Mouse (Mus musculus): ENCODE results near the gene Jkamp. TPM values are rescaled to one million over a fixed set of nuclear protein-coding genes. Genes with fewer than 3 reads are reported as not detected.
"Not testable (repeated sequence)": the region's sequence is repeated elsewhere in the genome, so short reads cannot be mapped to it uniquely, and the experiment has no call there.

Jkamp gene
- 64.5 and 67.2 TPM in 2 replicates for polyA plus RNA-seq (2016; fragmentation: Nextera tagmentation; extraction: Ambion mirVana)

DNA sequence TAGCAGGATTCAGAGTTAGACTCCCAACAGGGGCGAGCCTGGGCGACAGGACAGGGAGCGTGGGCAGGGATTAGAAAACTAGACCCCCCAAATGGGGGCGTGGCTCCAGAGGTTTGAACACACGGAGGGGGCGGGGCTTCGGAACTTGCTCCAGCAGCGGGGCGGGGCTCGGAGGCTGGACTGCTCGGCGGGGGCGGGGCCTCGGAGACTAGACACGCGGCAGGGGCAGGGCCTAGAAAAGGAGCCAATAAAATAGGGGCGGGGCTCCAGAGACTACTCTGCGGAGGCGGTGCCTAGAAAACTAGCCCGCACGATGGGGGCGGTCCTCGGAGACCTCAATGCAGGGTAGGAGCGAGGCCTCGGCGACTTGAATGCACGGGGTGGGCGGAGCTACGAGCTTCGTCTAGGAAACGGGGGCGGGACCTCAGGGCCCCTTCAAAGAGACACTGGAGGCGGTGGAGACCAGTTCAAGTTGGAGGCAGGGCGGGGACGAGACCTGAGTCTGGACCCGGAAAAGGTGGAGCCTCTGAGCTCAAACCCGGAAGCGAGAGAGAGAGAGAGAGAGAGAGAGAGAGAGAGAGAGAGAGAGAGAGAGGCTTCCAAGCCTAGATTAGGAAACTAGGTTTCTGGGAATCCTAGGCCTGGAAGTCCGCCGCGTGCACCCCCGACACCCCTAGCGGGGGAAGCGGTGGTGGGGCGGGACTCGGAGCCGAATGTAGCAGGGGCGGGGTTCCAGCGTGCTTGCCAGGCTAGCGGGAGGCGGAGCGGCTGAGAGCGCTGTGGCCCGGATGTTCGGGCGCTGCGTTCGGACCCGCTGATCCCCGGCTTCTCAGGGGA, at the start of gene Jkamp, which contains the start of gene L3hypdh:
Jkamp (plus strand) TSS at position 261 of the 837 bp plus-strand sequence.
L3hypdh (minus strand) TSS at position 111 of the 837 bp plus-strand sequence.
- no peaks in the 10 kb centered on the region for H3K27me3 ChIP-seq
- WGBS, result 1% methylated on average over 60 of the region's 60 CpGs

DNA sequence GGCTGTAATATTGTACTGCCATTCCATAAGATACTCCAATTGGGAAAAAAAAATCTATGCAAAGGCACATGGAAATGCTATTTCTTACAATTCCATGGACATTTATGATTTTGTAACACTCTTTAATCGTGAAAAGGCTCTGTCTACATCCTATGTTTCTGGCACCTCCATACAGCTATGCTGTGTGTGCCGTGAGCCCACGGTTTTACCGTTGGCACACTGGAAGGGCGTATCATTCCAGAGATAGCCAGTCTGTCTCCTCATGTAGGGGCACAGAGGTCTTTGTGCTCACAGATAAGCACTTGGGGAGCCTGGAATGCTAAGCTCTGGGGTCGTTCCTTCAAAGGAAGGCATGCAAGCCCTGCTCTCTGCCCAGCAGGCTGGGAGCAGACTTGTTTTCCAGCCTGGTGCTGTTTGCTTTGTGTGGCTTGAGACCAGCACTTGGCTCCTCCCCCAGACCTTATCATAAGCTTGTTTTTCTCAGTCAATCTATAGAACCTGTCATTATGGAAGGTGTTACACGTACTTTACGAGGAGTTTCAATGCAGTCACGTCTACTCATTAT, 49.2 kb upstream of the Jkamp start:
- H3K9ac ChIP-seq (replicated peaks), result no peak overlapping the region
- 70% methylated on average over 9 of the region's 9 CpGs for WGBS
- no peak for ATAC-seq (ENCODE audit: insufficient number of reproducible peaks, insufficient read depth, low FRiP score, low TSS enrichment, low read depth)

More for the DNA sequence above, at the start of gene Jkamp, which contains the start of gene L3hypdh:
- H3K36me3 ChIP-seq, result peaks cover 7% of the 10 kb centered on the region; the same call in 1 of the 2 replicates
- peak within 1 kb of the TSS; percentile 61 for H3K4me3 ChIP-seq (replicated peaks)
- peaks cover 22% of the 10 kb centered on the region for H3K4me1 ChIP-seq (replicated peaks)
- H3K9me3 ChIP-seq, result no peaks in the 10 kb centered on the region
- H3K9ac ChIP-seq (replicated peaks), result peak within 1 kb of the TSS; percentile 81
- ATAC-seq (ENCODE audit: insufficient number of reproducible peaks, insufficient read depth, low FRiP score, low TSS enrichment, low read depth), result peak; percentile 95
- H3K4me2 ChIP-seq, result peak within 1 kb of the TSS; percentile 86
- peak within 1 kb of the TSS; percentile 95 for H3K27ac ChIP-seq

DNA sequence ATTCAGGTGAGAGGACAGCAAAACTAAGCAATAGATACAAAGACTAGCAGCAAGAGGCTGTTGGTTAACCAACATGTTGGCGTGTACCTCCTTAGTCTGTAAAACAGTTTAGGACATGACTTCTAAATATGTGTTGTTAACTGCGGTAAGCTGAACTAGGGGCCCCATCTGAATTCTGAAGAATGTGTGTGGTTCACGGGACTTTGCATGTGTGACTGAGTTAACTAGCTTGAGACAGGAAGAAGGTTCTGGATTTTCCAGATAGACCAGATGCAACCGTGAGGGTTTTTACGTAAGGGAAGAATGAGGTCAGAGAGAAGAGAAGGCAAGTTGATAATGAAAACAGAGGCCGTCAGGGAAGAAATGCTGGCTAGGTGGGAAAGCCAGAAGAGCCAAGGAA, 48.3 kb upstream of the Jkamp start:
- Histone ChIP-seq H3K4me2 (no peak overlapping the region), H3K9me3 (peaks cover 5% of the 10 kb centered on the region; the same call in 1 of the 2 replicates), H3K4me3 (replicated peaks) (no peak overlapping the region), H3K27me3 (no peaks in the 10 kb centered on the region), H3K9ac (replicated peaks) (no peak overlapping the region), H3K4me1 (replicated peaks) (0 out of 2 replicates have a peak, but pooled peaks cover 4% of the 10 kb centered on the region), H3K27ac (no peak overlapping the region), H3K36me3 (no peaks in the 10 kb centered on the region)
- 78% methylated on average over 6 of the region's 6 CpGs for WGBS
- ATAC-seq (ENCODE audit: insufficient number of reproducible peaks, insufficient read depth, low FRiP score, low TSS enrichment, low read depth), result no peak

More for the DNA sequence above, 49.2 kb upstream of the Jkamp start:
- Histone ChIP-seq H3K4me1 (replicated peaks) (0 out of 2 replicates have a peak, but pooled peaks cover 4% of the 10 kb centered on the region), H3K9me3 (peaks cover 5% of the 10 kb centered on the region; the same call in 1 of the 2 replicates), H3K36me3 (no peaks in the 10 kb centered on the region), H3K27me3 (no peaks in the 10 kb centered on the region), H3K4me2 (no peak overlapping the region), H3K4me3 (replicated peaks) (no peak overlapping the region), H3K27ac (no peak overlapping the region)

DNA sequence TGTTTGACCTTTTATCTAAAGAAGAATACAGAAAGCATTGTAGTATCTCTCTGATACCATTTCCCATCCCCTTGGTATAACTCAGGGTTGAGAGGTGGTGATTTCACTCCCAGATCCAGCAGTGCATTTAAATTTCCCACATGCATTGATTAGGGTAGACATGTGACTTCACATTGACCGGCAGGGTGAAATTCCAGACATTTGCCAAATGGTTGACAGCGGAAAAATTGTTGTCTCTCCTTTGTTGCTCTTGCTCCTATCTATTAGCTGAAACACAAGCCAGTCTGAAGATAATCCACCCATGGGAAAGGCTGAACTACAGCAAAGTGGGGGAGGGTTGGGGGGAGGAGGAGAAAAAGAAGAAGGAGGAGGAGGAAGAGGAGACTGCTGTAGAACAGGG, 46.5 kb upstream of the Jkamp start:
- no peak overlapping the region for H3K27ac ChIP-seq
- no peaks in the 10 kb centered on the region for H3K36me3 ChIP-seq
- 77% methylated on average over 2 of the region's 2 CpGs for WGBS
- no peak overlapping the region for H3K9ac ChIP-seq (replicated peaks)
- no peak overlapping the region for H3K4me3 ChIP-seq (replicated peaks)
- H3K9me3 ChIP-seq, result peaks cover 5% of the 10 kb centered on the region; the same call in 1 of the 2 replicates
- 0 out of 2 replicates have a peak, but pooled peaks cover 4% of the 10 kb centered on the region for H3K4me1 ChIP-seq (replicated peaks)
- no peaks in the 10 kb centered on the region for H3K27me3 ChIP-seq
- no peak for ATAC-seq (ENCODE audit: insufficient number of reproducible peaks, insufficient read depth, low FRiP score, low TSS enrichment, low read depth)
- no peak overlapping the region for H3K4me2 ChIP-seq

DNA sequence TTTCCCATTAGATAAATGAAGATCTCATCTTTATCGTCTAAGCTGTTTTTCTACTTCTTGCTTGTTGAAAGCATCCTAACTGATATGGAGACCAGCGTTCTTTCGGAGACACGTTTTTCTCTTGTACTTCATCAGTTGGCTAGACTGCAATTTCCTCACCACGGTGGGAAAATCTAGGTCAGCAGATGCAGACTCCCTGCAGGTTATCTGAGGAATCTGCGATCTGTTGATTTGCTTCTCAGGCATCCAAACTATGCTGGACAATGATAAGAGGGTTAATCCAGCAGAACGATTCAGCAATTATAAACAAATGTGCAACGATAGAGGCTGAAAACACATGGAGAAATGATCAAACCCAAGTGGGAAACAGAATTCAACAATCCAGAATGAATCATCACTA, 45.9 kb upstream of the Jkamp start:
- WGBS, result 86% methylated on average over 8 of the region's 8 CpGs
- H3K4me1 ChIP-seq (replicated peaks), result 0 out of 2 replicates have a peak, but pooled peaks cover 4% of the 10 kb centered on the region
- ATAC-seq (ENCODE audit: insufficient number of reproducible peaks, insufficient read depth, low FRiP score, low TSS enrichment, low read depth), result no peak
- peaks cover 5% of the 10 kb centered on the region; the same call in 1 of the 2 replicates for H3K9me3 ChIP-seq
- H3K27ac ChIP-seq, result no peak overlapping the region
- no peak overlapping the region for H3K9ac ChIP-seq (replicated peaks)
- no peaks in the 10 kb centered on the region for H3K27me3 ChIP-seq
- H3K4me3 ChIP-seq (replicated peaks), result no peak overlapping the region
- H3K36me3 ChIP-seq, result no peaks in the 10 kb centered on the region
- H3K4me2 ChIP-seq, result no peak overlapping the region

DNA sequence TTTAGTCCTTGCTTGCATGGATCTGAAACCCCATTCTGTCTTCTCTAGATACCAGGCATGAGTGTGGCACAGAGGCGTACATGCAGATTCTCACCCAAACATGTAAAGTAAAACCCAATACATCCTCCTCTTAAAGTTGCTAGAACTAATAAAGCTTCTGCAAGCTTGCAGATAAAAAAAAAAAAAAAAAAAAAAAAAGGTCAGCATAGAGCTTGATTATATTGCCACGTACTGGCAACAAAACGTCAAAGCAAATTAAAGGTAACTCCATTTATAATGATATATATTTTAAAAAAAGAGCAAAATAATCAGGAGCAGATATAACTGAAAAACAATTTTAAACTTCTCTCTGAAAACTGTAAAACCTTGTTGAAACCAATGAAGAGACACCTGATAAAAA, 44.2 kb upstream of the Jkamp start:
- no peaks in the 10 kb centered on the region for H3K36me3 ChIP-seq
- H3K27me3 ChIP-seq, result no peaks in the 10 kb centered on the region
- no peak for ATAC-seq (ENCODE audit: insufficient number of reproducible peaks, insufficient read depth, low FRiP score, low TSS enrichment, low read depth)
- H3K27ac ChIP-seq, result no peak overlapping the region
- H3K9me3 ChIP-seq, result peaks cover 5% of the 10 kb centered on the region; the same call in 1 of the 2 replicates
- 90% methylated on average over 3 of the region's 3 CpGs for WGBS
- no peak overlapping the region for H3K4me2 ChIP-seq
- no peak overlapping the region for H3K4me3 ChIP-seq (replicated peaks)
- 0 out of 2 replicates have a peak, but pooled peaks cover 2% of the 10 kb centered on the region for H3K4me1 ChIP-seq (replicated peaks)
- H3K9ac ChIP-seq (replicated peaks), result no peak overlapping the region

DNA sequence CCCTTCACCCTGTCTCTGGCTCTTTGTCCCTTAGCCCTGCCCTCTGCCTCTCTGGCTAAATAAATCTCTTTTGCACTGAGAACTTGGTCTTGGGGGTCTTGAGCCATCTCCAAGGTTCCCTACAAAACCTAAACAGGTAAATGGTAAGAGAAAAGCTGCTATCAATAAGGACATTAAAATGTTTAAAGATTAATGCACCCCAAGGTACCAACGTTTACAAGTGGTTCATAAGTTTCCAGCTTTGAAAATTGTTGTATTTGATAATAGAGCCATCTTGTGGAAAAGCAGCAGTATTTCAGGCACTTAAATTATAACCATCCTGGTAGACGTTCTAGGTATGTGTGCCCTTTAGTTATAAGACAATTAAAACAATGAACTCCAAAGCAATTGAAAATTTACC, 37.9 kb upstream of the Jkamp start:
- Histone ChIP-seq H3K9me3 (no peaks in the 10 kb centered on the region), H3K27me3 (no peaks in the 10 kb centered on the region), H3K4me1 (replicated peaks) (0 out of 2 replicates have a peak, but pooled peaks cover 2% of the 10 kb centered on the region), H3K27ac (no peak overlapping the region), H3K4me3 (replicated peaks) (no peak overlapping the region), H3K9ac (replicated peaks) (no peak overlapping the region), H3K4me2 (no peak overlapping the region), H3K36me3 (no peaks in the 10 kb centered on the region)
- ATAC-seq (ENCODE audit: insufficient number of reproducible peaks, insufficient read depth, low FRiP score, low TSS enrichment, low read depth), result no peak
- WGBS, result 8% methylated on average over 2 of the region's 2 CpGs

DNA sequence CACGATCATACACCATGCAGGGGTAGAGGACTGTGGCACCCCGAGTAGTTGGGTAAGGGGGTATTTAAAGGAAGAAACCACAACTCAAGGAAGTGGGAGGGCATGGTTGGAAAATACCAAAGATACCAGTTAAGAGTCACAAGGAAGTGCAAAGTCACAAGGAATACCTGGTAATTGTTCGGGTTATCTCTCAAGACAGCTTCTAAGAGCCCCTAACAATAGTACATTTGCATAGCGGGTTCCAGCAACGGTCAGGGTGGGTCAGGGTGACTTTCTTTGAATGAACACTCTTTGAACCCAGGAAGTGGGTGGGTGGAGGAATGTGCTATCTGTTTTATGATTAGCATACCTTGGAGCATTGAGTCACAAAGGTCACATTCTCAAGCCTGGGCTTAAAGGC, 35.2 kb upstream of the Jkamp start:
- ATAC-seq (ENCODE audit: insufficient number of reproducible peaks, insufficient read depth, low FRiP score, low TSS enrichment, low read depth); H3K4me1 ChIP-seq (replicated peaks); H3K4me2 ChIP-seq; H3K9ac ChIP-seq (replicated peaks); H3K27ac ChIP-seq; H3K36me3 ChIP-seq; H3K27me3 ChIP-seq; H3K9me3 ChIP-seq; H3K4me3 ChIP-seq (replicated peaks): not testable (repeated sequence)
- WGBS, result 93% methylated on average over 5 of the region's 5 CpGs

DNA sequence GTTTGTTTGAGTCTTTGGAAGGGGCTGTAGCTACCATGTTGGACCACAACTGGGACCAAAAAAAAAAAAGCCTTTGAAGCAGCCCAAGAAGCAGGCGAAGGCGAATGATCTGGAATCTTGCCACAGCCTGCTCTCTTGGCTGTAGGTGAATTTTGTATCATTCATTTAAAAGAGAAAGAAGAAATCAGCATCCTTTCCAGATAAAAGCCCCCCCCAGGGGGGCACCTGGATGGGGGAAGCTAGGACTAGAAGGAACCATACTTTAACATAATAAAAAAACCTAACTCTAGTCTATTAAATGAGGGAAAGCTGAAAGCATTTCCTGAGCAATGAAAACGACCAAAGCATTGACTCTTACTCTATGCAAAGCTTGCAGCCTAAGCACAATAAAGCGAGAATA, 34.6 kb upstream of the Jkamp start:
- ATAC-seq (ENCODE audit: insufficient number of reproducible peaks, insufficient read depth, low FRiP score, low TSS enrichment, low read depth), result no peak
- H3K4me2 ChIP-seq, result no peak overlapping the region
- no peaks in the 10 kb centered on the region for H3K36me3 ChIP-seq
- H3K9ac ChIP-seq (replicated peaks), result no peak overlapping the region
- H3K4me1 ChIP-seq (replicated peaks), result 0 out of 2 replicates have a peak, but pooled peaks cover 2% of the 10 kb centered on the region
- 87% methylated on average over 4 of the region's 4 CpGs for WGBS
- no peak overlapping the region for H3K27ac ChIP-seq
- H3K4me3 ChIP-seq (replicated peaks), result no peak overlapping the region
- no peaks in the 10 kb centered on the region; the same call in 1 of the 2 replicates for H3K27me3 ChIP-seq
- H3K9me3 ChIP-seq, result no peaks in the 10 kb centered on the region

DNA sequence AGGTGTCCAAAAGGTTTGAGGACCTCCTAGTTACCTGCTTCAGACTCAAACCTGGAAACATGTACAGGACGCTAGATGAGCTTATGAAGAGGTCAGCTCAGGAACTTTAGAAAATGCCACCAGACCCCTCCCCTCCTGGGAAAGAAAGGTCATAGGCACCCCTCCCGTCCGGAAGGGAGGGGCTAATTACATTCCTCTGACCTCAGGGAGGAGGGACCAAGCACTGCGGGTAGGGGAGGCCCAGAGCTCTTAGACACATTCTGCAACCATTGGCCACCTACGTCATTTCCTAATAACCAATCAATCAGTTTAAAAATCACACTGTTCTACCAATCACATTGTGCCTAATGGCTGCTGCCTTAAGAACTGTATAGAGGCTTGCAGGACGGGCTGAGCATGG, 32.8 kb upstream of the Jkamp start:
- ATAC-seq (ENCODE audit: insufficient number of reproducible peaks, insufficient read depth, low FRiP score, low TSS enrichment, low read depth), result no peak
- H3K9me3 ChIP-seq, result no peaks in the 10 kb centered on the region
- H3K4me2 ChIP-seq, result no peak overlapping the region
- H3K36me3 ChIP-seq, result no peaks in the 10 kb centered on the region
- H3K4me1 ChIP-seq (replicated peaks), result no peaks in the 10 kb centered on the region
- no peak overlapping the region for H3K27ac ChIP-seq
- no peak overlapping the region for H3K9ac ChIP-seq (replicated peaks)
- WGBS, result 75% methylated on average over 6 of the region's 6 CpGs
- no peaks in the 10 kb centered on the region; the same call in 1 of the 2 replicates for H3K27me3 ChIP-seq
- H3K4me3 ChIP-seq (replicated peaks), result no peak overlapping the region

DNA sequence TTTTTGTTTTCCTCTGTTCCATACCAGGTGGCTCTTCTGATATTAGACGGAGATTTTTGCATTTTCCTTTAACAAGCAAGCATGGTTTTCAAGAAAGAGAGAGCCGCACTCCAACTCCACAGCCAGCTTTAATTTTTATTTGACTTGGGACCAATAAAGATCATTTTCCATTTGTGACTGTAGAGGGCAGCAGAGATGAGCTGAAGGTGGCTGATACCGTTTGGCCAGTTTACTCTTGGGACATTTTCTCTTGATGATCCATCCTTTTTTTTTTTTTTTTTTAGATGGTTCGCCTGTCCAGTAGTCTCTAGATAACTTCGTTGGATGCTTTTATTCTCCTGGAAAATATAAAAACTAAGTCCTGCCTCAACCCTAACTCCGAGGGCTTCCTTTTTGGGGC, 32.1 kb upstream of the Jkamp start:
- H3K27ac ChIP-seq, result no peak overlapping the region
- no peak overlapping the region for H3K4me3 ChIP-seq (replicated peaks)
- H3K4me1 ChIP-seq (replicated peaks), result no peaks in the 10 kb centered on the region
- H3K9ac ChIP-seq (replicated peaks), result no peak overlapping the region
- WGBS, result 46% methylated on average over 6 of the region's 6 CpGs
- no peaks in the 10 kb centered on the region for H3K36me3 ChIP-seq
- no peaks in the 10 kb centered on the region; the same call in 1 of the 2 replicates for H3K27me3 ChIP-seq
- H3K9me3 ChIP-seq, result no peaks in the 10 kb centered on the region
- no peak for ATAC-seq (ENCODE audit: insufficient number of reproducible peaks, insufficient read depth, low FRiP score, low TSS enrichment, low read depth)
- no peak overlapping the region for H3K4me2 ChIP-seq

Measured in limb, embryonic 12.5 days (tissue).